Mouse (Mus musculus): Measurements from ENCODE around the gene Gm20388.

Gm20388 gene

GRCm38 (mm10) chr8:121841242-121841641 lies 1930.6 kb downstream of the Gm20388 start:
- peak; percentile 92 for DNase-seq

GRCm38 (mm10) chr8:121842064-121842955 lies 1931.7 kb downstream of the Gm20388 start:
- DNase-seq = peak; percentile 21

GRCm38 (mm10) chr8:121843184-121843733 lies 1932.6 kb downstream of the Gm20388 start:
- no peak for DNase-seq

GRCm38 (mm10) chr8:121844765-121845164 lies 1934.1 kb downstream of the Gm20388 start:
- DNase-seq = no peak

GRCm38 (mm10) chr8:121846815-121847214 lies 1936.2 kb downstream of the Gm20388 start:
- no peak for DNase-seq

GRCm38 (mm10) chr8:121847261-121847822 lies 1936.7 kb downstream of the Gm20388 start:
- DNase-seq = peak; percentile 3

- DNase-seq = peak; percentile 16
Observed at GRCm38 (mm10) chr8:121847987-121848386, 1937.3 kb downstream of the Gm20388 start.

- DNase-seq = peak; percentile 24
Observed at GRCm38 (mm10) chr8:121848495-121848894, 1937.9 kb downstream of the Gm20388 start.

- no peak for DNase-seq
Observed at GRCm38 (mm10) chr8:121849303-121849702, 1938.7 kb downstream of the Gm20388 start.

GRCm38 (mm10) chr8:121850018-121850417 lies 1939.4 kb downstream of the Gm20388 start:
- peak; percentile 88 for DNase-seq

GRCm38 (mm10) chr8:121850436-121850820 lies 1939.8 kb downstream of the Gm20388 start:
- DNase-seq = no peak

GRCm38 (mm10) chr8:121850821-121851470 lies 1940.3 kb downstream of the Gm20388 start:
- peak; percentile 99 for DNase-seq

GRCm38 (mm10) chr8:121851716-121852115 lies 1941.1 kb downstream of the Gm20388 start:
- no peak for DNase-seq

- DNase-seq = no peak
Observed at GRCm38 (mm10) chr8:121852464-121852863, 1941.8 kb downstream of the Gm20388 start.

GRCm38 (mm10) chr8:121853586-121853985 lies 1942.9 kb downstream of the Gm20388 start:
- no peak for DNase-seq

- no peak for DNase-seq
Observed at GRCm38 (mm10) chr8:121856071-121856746, 1945.6 kb downstream of the Gm20388 start.

GRCm38 (mm10) chr8:121857331-121857730 lies 1946.7 kb downstream of the Gm20388 start:
- peak; percentile 97 for DNase-seq

GRCm38 (mm10) chr8:121857747-121858146 lies 1947.1 kb downstream of the Gm20388 start:
- no peak for DNase-seq

- DNase-seq = no peak
Observed at GRCm38 (mm10) chr8:121861276-121861675, 1950.6 kb downstream of the Gm20388 start.

GRCm38 (mm10) chr8:121861806-121862548 lies 1951.3 kb downstream of the Gm20388 start:
- DNase-seq = peak; percentile 77

- no peak for DNase-seq
Observed at GRCm38 (mm10) chr8:121865356-121865755, 1954.7 kb downstream of the Gm20388 start.

GRCm38 (mm10) chr8:121868196-121868595 lies 1957.6 kb downstream of the Gm20388 start:
- no peak for DNase-seq
